Mouse (Mus musculus) frontal cortex, postnatal 14 days (tissue): Measurements from ENCODE around the gene Gpatch11.
A peak's percentile ranks its signal among the peaks of the same experiment; 100 is the strongest.
"Not testable (repeated sequence)": the region's sequence is repeated elsewhere in the genome, so short reads cannot be mapped to it uniquely, and the experiment has no call there.

Experiments used
- DNase-seq, 2 experiments: peaks; one replicate each; pipeline ENCODE4 v3.0.0; 2022; ENCODE audit warnings: low spot score in 2 of 2

The Gpatch11 gene

DNA sequence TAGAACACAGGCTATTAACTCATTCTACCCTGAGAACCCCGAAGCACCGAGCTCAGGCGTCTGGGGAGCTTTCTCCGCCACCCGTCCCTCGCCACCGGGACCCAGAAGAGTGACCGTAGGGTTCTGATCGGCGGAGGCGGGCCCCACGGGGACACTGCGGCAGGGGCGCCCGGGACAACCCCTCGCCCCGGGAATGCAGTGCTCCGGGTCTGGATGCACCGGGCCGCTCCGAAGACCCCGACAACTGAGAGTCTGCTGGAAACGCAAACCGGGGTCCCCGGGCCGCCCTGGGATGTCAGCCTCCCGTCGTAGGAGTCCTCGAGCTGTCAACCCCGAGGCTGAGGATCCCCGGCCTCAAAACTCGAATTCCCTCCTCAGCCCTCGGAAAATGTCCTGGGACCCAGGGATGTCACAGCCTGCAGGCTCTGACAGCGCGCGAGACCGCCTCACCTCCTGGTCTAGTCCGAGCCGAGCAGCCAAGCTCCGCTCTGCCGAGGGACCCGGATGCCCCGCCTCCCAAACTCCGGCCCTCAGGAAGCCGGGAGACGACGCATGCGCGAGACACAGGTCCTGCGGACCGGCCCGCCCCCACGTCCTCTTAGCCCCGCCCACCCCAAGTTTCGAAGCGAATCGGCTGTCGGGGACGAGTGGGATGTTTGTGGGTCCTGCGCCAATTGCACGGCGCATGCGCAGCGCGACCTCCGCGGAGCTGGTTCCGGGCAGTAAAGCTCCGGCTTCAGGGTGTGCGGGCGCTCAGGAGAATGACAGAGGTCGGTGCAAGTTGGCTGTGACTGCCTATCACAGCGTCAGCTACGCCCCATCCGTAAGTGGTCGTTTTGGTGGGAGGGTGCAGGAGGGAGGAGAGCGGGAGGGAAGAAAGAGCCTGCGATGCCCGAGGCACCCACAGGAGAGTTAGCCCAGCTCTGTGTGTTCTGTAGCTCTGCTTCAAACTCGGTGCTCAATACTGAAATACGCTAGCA is at the start of gene Gpatch11, which contains the start of gene Heatr5b:
Gene Gpatch11 (plus strand): TSS at position 712 of the 980 bp plus-strand sequence.
Gene Heatr5b (minus strand): TSS at position 509 of the 980 bp plus-strand sequence.
- peak; percentile 94 for DNase-seq

DNA sequence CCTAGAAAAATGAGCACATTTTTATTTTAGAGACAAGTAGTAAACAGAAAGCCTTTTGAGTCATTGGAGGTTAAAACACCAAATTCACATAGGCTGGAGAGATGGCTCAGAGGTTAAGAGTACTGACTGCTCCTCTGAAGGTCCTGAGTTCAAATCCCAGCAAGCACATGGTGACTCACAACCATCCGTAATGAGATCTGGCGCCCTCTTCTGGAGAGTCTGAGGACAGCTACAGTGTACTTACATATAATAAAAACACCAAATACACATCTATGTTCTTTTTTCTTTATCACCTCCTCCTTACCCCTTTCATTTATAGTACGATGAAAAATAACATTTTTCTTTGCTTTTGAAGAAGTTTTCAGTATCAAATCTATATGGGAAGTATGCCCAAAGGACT is 47.1 kb upstream of the Gpatch11 start:
- DNase-seq, result not testable (repeated sequence)

DNA sequence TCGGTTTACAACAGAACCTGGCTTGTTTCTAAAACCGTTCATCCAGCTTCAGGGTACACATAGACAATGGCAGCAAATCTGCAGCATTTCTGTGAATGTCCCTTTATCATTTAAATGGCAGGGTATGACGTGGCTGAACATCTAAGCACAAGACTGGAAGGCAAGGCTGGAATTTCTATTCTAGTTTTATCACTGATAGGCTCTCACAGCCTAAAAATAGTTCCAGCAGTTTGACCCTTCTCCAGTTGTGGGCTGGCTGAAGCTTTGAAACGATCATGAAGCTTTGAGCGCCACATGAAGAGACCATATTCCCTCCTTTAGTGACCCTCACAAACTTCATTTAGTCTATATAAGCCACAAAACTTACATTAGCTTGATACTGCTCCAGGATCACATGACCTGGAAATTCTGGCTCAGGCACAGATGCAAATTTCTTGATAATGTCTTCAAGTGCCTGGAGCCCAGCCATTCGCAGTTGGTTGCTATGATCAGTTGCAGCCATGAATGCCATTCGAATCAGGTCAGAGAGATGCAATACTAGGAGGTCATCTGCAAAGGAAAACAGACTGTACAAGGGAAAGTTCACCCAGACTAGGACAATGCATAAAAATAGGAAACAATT is 44.2 kb upstream of the Gpatch11 start:
- no peak for DNase-seq

DNA sequence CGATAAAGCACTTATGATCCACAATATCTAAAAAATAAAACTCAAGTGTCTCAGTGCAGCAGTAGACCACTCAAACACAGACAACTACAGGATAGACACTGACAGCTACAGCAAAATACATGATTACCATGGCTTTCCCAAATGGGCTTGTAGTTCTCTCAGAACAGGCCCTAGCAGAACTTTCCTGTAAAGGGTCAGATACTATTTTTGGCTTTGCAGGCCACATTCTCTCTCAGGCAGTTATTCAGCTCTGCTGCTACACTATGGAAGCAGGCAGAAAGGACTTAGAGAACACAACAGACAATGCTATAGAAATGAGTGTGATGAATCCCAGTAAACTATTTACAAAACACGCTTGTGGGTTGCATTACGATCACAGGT is 43.7 kb upstream of the Gpatch11 start:
- no peak for DNase-seq

DNA sequence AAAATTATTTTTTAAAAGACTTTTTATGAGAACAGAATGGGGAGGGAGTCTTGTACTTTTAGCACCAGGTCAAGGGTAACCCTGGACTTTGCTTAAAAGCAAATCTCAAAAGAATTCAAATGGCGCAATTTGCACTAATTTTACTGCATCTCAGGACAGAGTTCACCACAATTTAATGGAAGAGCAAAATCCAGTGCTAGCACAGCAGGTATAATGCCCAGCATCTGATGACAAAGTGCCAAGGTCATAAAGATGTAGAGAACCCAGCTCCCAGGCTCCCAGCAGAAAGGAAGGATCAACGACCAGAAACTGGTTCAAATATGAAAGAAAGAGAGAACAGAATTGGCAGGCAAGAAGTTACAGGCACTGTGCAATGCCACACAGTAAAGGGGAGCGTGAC is 43.2 kb upstream of the Gpatch11 start:
- DNase-seq, result no peak

DNA sequence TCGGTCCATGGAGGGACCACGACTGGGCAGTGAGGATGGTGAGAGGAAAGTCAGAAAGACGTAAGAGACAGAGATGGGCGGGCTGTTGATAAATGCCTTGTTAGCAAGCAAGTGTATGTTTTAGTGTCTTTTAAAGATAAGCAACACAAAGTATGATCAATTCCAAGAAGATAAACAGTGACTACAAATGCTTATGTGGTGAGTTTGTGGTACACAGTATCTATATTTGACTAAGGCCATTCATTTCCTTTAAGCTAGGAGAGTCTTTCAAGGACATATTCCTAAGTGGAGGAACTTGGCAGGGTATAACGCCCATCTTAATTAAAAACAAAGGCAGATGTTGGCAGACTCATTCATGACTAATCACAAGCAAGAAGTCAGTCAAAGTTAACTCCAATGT is 41.0 kb upstream of the Gpatch11 start:
- DNase-seq, result no peak

DNA sequence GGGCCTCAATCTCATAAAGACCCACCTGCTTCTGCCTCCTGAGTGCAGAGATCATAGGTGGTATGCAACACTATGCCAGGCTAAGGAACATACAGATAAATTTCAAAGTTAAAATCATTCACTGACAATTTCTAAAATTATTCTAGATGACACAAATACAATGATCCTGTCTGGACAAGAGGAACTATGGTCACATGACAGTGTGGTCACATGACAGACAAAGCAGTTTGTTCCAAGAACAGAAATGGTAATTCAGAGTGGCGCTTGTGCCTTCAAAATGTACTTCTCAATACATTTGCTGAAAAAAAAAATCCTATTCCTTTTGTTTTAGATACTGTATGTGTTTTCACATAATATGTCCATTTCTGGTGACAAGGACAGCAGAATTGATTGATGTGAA is 38.1 kb upstream of the Gpatch11 start:
- DNase-seq, result no peak

DNA sequence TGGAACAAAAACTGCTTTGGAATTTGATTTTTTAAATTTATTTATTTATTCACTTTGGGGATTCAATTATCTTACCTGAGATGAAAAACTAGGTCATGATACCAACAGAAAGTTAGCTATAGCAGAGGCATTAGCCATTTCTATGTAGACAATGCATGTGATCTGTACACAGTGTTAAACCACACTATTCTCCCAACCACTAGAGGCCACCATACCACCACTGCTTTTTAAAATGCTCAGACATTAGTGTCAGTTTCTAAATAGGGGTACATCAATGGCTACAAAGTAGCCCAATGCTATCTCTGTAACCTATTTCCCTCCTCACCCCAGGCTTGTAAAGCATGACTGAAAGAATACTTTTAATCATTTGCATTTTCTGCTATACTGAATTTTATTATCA is 26.3 kb upstream of the Gpatch11 start:
- DNase-seq, result no peak

DNA sequence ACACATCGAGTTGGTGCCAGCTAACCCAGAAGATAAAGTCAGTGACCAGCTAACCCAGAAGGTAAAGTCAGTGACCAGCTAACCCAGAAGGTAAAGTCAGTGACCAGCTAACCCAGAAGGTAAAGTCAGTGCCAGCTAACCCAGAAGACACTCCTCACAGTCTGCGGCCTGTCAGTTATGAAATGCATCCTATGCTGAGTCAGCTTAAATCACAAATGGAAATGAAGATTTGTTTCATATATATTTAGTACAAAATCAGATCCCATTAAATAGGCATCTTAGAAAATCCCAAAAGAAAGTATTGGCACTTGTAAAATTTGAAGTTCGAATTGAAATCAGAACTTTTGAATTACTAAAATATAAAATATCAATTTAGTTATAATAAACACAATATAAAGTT is 25.8 kb upstream of the Gpatch11 start:
- DNase-seq, result no peak

DNA sequence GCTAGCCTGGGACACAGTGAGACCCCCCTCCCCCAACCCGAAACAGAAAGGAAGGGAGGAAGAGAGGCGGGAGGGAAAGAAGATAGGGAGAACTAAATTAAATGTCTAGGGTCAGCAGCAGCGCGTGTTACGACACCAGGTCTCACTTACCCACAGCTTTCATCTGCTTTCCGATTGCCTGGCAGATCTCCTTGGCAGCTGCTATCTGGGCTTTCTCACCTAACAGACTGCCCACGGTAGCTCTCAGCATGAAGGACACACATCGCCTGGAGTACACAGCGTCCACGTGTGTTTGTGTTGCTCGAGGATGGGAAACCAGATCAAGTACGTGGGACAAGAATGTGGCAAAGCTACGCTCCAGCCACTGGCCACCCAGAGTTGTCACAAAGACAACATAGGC is 11.0 kb upstream of the Gpatch11 start:
- no peak for DNase-seq

DNA sequence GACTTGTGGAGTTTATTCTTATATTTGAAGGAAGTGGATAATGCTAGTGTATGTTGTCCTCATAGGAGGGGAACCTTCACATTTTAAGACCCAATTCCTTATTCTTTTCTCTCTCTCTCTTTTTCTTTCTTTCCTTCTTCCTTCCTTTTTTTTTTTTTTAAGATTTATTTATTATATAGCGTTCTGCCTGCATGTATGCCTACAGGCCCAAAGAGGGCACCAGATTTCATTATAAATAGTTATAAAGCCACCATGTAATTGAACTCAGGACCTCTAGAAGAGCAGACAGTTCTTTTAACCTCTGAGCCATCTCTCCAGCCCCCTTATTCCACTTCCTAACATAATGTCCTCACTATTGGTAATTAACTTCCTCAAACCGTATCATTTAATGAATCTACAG is 689 bp downstream of the Gpatch11 start:
- DNase-seq, result no peak

DNA sequence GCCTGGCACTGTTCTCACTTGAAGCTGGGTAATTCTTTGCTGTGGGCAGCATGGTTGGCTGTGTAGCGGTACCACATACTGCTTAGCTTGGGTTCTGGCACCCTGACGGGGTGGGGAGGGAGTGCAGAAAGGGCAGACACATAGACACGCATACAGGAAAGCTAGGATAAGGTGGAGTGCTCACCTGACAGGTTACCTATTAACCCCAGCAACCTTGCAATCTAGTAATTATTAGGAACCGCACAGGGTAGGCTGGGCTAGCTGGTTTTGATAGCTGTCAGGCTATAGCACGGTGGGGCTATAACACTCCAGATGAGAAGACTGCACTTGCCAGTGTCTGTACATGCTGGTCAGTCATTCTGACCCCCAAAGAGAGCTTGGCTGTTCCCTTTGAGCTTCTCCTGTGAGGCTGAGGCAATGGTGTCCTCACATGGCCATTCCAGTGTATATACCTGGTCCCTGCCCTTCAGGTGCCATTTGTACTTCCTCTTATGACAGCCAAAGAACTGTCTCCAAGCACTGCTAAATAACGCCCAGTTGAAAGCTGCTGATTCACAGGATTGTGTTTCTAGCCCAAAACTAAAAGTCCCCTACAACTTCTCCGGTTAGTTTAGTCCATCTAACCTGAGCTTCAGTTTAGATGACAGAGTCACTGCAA is 7.0 kb downstream of the Gpatch11 start:
- no peak for DNase-seq

DNA sequence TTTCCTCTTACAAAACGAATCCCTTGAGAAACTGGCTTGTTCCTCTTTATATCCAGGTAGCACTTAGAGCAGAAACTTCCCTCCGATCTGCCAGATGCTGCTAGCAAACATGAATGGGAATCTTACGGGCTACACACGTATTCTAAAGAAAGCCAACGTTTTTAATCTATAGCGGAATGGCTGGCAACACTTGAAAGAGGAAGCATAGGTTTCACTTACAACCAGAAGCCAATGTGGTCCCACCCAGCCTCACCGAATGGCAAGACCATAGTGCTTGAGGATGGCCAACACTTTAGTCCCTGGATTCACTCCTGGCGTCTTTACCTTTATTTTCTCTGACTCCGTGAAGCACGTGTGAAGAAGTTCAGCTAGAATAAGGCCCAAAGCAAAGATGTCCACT is 20.9 kb downstream of the Gpatch11 start:
- DNase-seq, result no peak

DNA sequence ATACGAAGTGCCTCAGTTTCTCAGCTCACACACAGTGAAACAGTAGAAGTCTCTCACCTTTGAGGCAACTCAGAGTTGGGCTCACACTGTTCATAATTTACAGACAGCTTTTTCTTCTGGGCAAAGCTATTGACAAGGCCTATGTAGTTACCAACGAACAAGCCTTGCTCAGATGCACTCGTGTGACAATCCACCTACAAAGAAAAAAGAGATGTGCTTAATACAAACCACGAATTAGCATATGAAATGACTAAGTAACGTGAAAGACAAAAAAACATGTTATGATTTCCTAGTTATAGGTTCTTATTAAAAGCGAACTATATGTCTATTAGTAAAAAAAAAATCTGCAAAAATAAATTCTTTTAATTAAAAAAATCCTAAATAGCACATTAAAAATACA is 38.5 kb downstream of the Gpatch11 start:
- no peak for DNase-seq

DNA sequence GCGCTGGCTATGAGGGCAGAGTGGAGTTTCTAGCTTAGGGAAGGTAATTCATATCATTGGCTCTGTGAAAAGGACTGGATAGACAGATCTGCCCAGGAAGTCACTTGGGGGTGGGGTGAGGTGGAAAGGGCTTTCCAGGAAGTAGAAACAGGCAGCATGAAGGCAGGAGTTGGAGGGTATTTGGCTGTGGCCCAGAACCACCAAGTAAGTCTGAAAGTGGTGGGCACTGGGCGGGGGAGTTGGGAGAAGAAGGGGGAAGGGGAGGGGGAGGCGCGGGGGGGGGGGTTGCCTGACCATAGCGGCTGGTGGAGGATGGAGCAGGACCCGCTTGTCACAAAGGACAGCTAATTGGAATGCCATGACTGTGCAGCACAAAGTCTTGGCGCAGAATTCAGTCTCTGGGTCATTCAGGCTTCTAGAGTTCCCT is 46.5 kb downstream of the Gpatch11 start:
- no peak for DNase-seq

DNA sequence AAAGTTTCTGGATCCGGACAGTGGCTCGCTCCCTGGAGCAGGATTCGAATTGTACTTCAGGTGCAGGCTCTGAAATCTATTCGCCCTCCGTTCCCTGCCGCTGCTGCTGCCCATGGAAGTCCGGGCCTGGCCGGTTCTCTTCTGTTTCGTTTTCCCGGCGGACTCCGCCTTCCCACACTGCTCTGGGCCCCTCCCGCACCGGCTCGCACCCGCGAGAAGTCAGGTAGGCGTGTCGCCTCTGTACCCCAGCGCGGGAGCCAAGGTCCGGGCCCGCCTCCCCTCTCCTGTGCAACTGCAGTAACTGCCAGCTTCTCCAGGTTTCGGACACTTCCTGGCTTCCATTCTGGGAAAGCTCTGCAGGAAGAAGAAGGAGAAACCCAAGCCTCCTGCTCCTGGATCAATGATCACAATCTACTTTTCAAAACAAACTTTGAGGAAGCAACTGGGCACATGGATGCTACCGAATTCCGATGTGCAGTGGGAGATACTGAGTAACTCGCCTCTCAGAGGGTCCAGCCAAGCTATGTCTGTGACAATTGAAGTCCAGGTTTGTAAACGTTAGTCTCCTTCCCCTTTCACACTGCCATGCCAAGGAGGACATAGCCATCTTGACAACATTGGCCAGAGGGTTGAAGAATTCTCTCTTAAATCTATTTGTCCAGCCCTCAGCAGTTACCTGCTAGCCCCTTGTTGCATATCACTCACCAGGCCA is 47.2 kb downstream of the Gpatch11 start, which contains the start of gene Eif2ak2:
Gene Eif2ak2 (minus strand): TSS at position 173 of the 712 bp plus-strand sequence.
- peak; percentile 16 to 40 for DNase-seq

DNA sequence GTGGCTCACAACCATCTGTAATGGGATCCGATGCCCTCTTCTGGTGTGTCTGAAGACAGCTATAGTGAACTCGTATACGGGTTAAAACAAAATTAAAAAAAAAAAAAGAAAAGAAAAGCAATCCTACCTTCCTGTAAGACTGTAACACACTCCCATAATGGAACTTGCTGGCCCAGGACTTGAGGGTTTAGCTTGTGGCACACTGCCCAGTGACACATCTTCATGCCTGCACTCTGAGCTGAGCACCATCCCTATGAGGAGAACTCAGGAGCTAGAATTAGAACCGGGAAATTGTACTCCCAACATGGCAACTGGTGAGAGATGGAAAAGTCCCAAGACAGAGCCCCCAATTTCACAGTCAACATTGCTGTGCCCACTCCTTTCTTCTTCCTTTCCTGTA is 47.9 kb downstream of the Gpatch11 start:
- no peak for DNase-seq

DNA sequence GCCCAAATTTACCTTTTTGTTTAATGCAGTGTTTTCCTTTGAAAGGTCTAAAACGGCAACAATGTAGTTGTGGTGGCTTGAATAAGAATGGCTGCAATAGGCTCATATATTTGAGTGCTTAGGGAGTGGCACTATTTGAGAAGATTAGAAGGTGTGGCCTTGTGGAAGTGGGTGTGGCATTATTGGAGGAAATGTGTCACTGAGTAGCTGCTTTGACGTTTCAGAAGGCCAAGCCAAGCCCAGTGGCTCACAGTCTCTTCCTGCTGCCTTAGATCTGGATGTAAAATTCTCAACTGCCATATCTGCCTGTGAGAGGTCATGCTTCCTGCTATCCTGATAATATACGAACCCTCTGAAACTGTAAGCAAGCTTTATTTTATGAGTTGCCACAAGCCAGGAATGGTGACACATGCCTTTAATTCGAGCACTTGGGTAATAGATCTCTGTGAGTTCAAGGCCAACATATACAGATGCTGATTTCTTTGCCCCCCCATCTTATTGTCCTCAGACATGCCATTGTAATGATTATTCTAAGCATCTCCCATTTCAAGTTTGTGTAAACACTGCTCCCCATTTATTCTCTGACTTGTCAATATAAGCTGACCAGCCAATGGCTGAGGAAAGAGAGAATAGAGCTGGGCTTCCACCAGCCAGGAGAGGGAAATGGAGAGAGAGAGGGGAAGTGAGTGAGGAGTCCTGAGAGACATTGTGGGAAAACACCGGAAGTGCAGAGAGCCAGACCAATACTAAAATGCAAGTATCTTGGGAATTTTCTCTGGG is 50.1 kb downstream of the Gpatch11 start:
- DNase-seq, result no peak

DNA sequence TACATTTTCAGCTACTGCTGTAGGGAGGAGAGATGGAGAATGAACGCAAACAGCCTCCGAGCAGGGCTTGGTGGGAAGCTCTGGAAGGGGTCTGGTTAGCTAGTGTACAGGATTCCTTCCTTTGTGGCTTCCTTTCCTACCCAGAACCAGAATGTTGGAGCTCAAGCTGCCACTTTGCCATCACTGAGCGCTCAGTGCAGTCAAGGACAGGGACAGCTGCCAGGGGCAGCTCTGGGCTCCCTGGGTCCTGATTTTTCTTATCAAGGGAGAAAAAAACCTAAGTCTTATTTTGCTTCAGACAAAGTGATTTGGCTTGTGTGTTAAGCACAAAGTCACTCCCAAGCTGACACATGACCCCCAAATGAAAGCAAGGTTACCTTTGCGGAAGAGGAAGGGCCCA is 53.2 kb downstream of the Gpatch11 start:
- DNase-seq, result no peak

DNA sequence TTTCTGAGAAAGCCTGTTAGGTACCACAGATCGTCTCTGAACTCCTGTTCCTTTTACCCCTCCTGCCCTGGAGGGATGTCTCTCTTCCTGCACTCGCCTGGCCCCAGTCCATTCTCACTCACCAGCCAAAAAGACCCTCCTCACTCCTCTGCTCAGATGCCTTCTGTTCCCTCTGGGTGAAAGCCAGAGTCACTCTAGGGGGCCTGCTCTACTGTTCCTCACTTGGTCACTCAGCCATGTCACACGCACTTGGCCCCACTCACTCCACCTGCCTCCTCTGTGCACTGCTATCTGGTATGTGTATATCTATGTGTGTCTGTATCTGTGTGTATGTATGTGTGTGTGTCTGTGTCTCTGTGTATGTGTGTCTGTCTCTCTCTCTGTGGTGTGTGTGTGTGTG is 53.8 kb downstream of the Gpatch11 start:
- DNase-seq, result no peak

DNA sequence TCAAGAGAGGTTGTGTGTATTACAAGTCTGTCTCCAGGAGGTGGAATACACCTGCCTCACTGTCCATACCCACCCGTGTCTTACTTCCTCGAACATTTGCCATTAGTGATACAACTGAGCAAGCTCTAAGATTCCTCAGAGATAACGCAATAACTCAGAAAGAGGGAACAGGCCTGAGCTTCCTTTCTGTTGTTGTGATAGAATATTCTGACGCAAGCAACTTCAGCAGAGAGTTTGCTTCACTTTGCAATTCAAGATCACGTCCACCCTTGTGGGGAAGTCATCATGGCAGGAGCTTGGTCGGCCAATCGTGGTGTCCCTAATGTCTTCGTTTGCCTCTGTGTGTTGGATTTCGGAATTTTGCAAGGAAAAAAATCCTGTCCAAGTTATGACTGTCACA is 55.7 kb downstream of the Gpatch11 start:
- DNase-seq, result no peak
